In genomic region chr1:170163398-170163943, GRCm38 (mm10) we compare ENCODE assay signal across 16 mouse cellular contexts. TPM values are rescaled to one million over a fixed set of nuclear protein-coding genes. Genes with fewer than 3 reads are reported as not detected.
A peak's percentile ranks its signal among the peaks of the same experiment; 100 is the strongest.
DNase-seq lines count a peak whose midpoint lies in the region; ATAC-seq and TF ChIP-seq lines count a peak whose summit lies in the region.
"Had no signal": no experiment of that assay in that cellular context is flagged by ENCODE, and none has a peak within 500 bp of the region (broad histone marks: within the 10 kb centered on the region; RNA-seq: fewer than 3 reads in every experiment).

No protein-coding gene starts in this region.

- no peak for TF ChIP-seq CTCF in MEL (IDR thresholded peaks at IDR 0.05 in 2 of 3, conservative IDR thresholded peaks at IDR 0.05 in 1 of 3; ENCODE audit: control insufficient read depth in 1 of 3, insufficient read depth in 1 of 3, low read depth in 2 of 3, low read length in 3 of 3, poor library complexity in 1 of 3, severe bottlenecking in 1 of 3)
- TF ChIP-seq CTCF in kidney, postnatal 0 days (IDR thresholded peaks at IDR 0.05; ENCODE audit: low read depth): no peak

- H3K79me2 ChIP-seq in MEL (ENCODE audit: control insufficient read depth, insufficient read depth, low read length, poor library complexity): peaks cover 11% of the 10 kb centered on the region

- WGBS in kidney, postnatal 0 days: 83% methylated on average over 3 of the region's 3 CpGs

- peaks cover 51 to 57% of the 10 kb centered on the region in 2 experiments for H3K36me3 ChIP-seq in MEL (ENCODE audit: control insufficient read depth in 1 of 2, insufficient read depth in 2 of 2, low read length in 2 of 2)
- peaks cover 13% of the 10 kb centered on the region; the same call in 1 of the 2 replicates for H3K36me3 ChIP-seq in kidney, postnatal 0 days (ENCODE audit: insufficient read depth, low read length)

- H3K9ac ChIP-seq in MEL (ENCODE audit: control insufficient read depth, low read depth, low read length, poor library complexity, severe bottlenecking): peak overlapping the region; percentile 38
- no peak overlapping the region for H3K9ac ChIP-seq in kidney, postnatal 0 days (ENCODE audit: low read depth, low read length)
- H3K9ac ChIP-seq: embryonic facial prominence, embryonic 12.5 days; heart, embryonic 15.5 days; hindbrain, embryonic 14.5 days had no signal

- no peaks in the 10 kb centered on the region for H3K27me3 ChIP-seq in MEL (ENCODE audit: control insufficient read depth in 1 of 2, insufficient read depth in 2 of 2, low read length in 2 of 2)
- no peaks in the 10 kb centered on the region for H3K27me3 ChIP-seq in kidney, postnatal 0 days (ENCODE audit: insufficient read depth, low read length)
- H3K27me3 ChIP-seq: embryonic facial prominence, embryonic 12.5 days; heart, embryonic 15.5 days had no signal

- no peak overlapping the region for H3K4me3 ChIP-seq in MEL (ENCODE audit: control insufficient read depth in 1 of 2, insufficient read depth in 1 of 2, low read depth in 2 of 2, low read length in 2 of 2)
- no peak overlapping the region for H3K4me3 ChIP-seq in kidney, postnatal 0 days (replicated peaks; ENCODE audit: low read depth, low read length)
- H3K4me3 ChIP-seq: embryonic facial prominence, embryonic 12.5 days; heart, embryonic 15.5 days had no signal

- peak; percentile 93 to 95 for TF ChIP-seq EP300 in MEL (IDR thresholded peaks at IDR 0.05; ENCODE audit: low read depth in 1 of 2, low read length in 2 of 2)

- peaks cover 35 to 43% of the 10 kb centered on the region in 2 experiments for H3K4me1 ChIP-seq in MEL (ENCODE audit: control insufficient read depth in 1 of 2, insufficient read depth in 2 of 2, low read length in 2 of 2)
- H3K4me1 ChIP-seq in kidney, postnatal 0 days (replicated peaks; ENCODE audit: insufficient read depth, low read length): peaks cover 6% of the 10 kb centered on the region; the same call in 1 of the 2 replicates
- H3K4me1 ChIP-seq: embryonic facial prominence, embryonic 12.5 days had no signal

- no peaks in the 10 kb centered on the region for H3K9me3 ChIP-seq in MEL (replicated peaks; ENCODE audit: insufficient read depth, low read length)
- H3K9me3 ChIP-seq in kidney, postnatal 0 days (replicated peaks; ENCODE audit: low read length): no peaks in the 10 kb centered on the region
- H3K9me3 ChIP-seq: embryonic facial prominence, embryonic 12.5 days; heart, embryonic 15.5 days had no signal

- TF ChIP-seq POLR2A in MEL (IDR thresholded peaks at IDR 0.05; ENCODE audit: control insufficient read depth in 1 of 2, insufficient read depth in 1 of 2, low read depth in 1 of 2, low read length in 2 of 2, poor library complexity in 1 of 2): no peak

- DNase-seq in kidney, adult 9 months: peak; percentile 44
- DNase-seq in kidney, postnatal 4 days: no peak
- peak; percentile 88 for DNase-seq in MEL (ENCODE audit: low read depth, low spot score)
- no peak for DNase-seq in kidney, postnatal 0 days (ENCODE audit: low spot score)
- DNase-seq in cerebellum, postnatal 10 days: no peak
- no peak for DNase-seq in left cerebral cortex, postnatal 10 days (ENCODE audit: extremely low spot score in 1 of 2, low spot score in 2 of 2)
- DNase-seq: cerebellum, postnatal 36 days; heart, adult 11 months; layer of hippocampus, adult 9-11 months; right cerebral cortex, adult 18-20 months; thymus, postnatal 14 days had no signal

- TF ChIP-seq RAD21 in MEL (IDR thresholded peaks at IDR 0.05; ENCODE audit: low read depth, low read length): no peak

- H3K4me2 ChIP-seq in kidney, postnatal 0 days (ENCODE audit: low read length): no peak overlapping the region
- H3K4me2 ChIP-seq: embryonic facial prominence, embryonic 12.5 days; heart, embryonic 15.5 days; hindbrain, embryonic 14.5 days had no signal

- peak overlapping the region; percentile 98 for H3K27ac ChIP-seq in MEL (ENCODE audit: control insufficient read depth, low read depth, low read length)
- peak overlapping the region; percentile 58 for H3K27ac ChIP-seq in kidney, postnatal 0 days
- H3K27ac ChIP-seq: embryonic facial prominence, embryonic 12.5 days; heart, embryonic 15.5 days; hindbrain, embryonic 14.5 days had no signal

- intact Hi-C loops in left cerebral cortex, postnatal 10 days (cut with DNase I): no loop called here

- no peak for ATAC-seq in kidney, postnatal 0 days (replicated peaks; ENCODE audit: low FRiP score, low read depth)
- peak; percentile 55 for ATAC-seq in megakaryocyte-erythroid progenitor cell, adult 5-6 weeks (replicated peaks; ENCODE audit: low FRiP score, low TSS enrichment, poor library complexity, severe bottlenecking)
- ATAC-seq: forebrain, embryonic 16.5 days had no signal

TF ChIP-seq in MEL, 35 proteins besides CTCF, POLR2A, EP300 and RAD21 (continues in another document):
- peak; percentile 91 for TF ChIP-seq ETS1 (IDR thresholded peaks at IDR 0.05; ENCODE audit: low read depth, low read length)
- TF ChIP-seq UBTF (IDR thresholded peaks at IDR 0.05; ENCODE audit: borderline replicate concordance, insufficient read depth, low read depth, low read length): no peak
- TF ChIP-seq ZMIZ1 (IDR thresholded peaks at IDR 0.05; ENCODE audit: low read depth, low read length): 0 out of 2 replicates have a peak, but pooled peaks have one; percentile 18
- TF ChIP-seq MAZ (IDR thresholded peaks at IDR 0.05; ENCODE audit: low read depth, low read length): peak; percentile 55; the same call in 1 of the 2 replicates
- TF ChIP-seq TBP (IDR thresholded peaks at IDR 0.05; ENCODE audit: low read depth, low read length): 0 out of 2 replicates have a peak, but pooled peaks have one; percentile 31
- no peak for TF ChIP-seq ZKSCAN1 (IDR thresholded peaks at IDR 0.05; ENCODE audit: low read depth, low read length)
- no peak for TF ChIP-seq MAX (IDR thresholded peaks at IDR 0.05; ENCODE audit: low read length)
- no peak; the same call in 1 of the 2 replicates for TF ChIP-seq CHD2 (IDR thresholded peaks at IDR 0.05; ENCODE audit: low read length)
- peak; percentile 79 for TF ChIP-seq GATA1 (IDR thresholded peaks at IDR 0.05; ENCODE audit: low read depth, low read length)
- TF ChIP-seq SIN3A (IDR thresholded peaks at IDR 0.05; ENCODE audit: low read length): peak; percentile 87
- peak; percentile 17; the same call in 1 of the 2 replicates for TF ChIP-seq ZNF384 (IDR thresholded peaks at IDR 0.05; ENCODE audit: low read depth, low read length)
- peak; percentile 81 for TF ChIP-seq RCOR1 (IDR thresholded peaks at IDR 0.05; ENCODE audit: low read depth, low read length)
- no peak for TF ChIP-seq ZC3H11A (IDR thresholded peaks at IDR 0.05; ENCODE audit: low read depth, low read length)
- 0 out of 2 replicates have a peak, but pooled peaks have one; percentile 39 for TF ChIP-seq CHD1 (IDR thresholded peaks at IDR 0.05; ENCODE audit: low read depth, low read length)
- TF ChIP-seq USF1 (IDR thresholded peaks at IDR 0.05; ENCODE audit: low read depth, low read length): no peak
- TF ChIP-seq TAL1 (IDR thresholded peaks at IDR 0.05; ENCODE audit: low read length): peak; percentile 32
- TF ChIP-seq MEF2A (IDR thresholded peaks at IDR 0.05; ENCODE audit: extremely low read depth, insufficient replicate concordance, low read depth, low read length, poor library complexity, severe bottlenecking): no peak
- TF ChIP-seq JUND (IDR thresholded peaks at IDR 0.05; ENCODE audit: low read depth, low read length): no peak
- no peak for TF ChIP-seq USF2 (IDR thresholded peaks at IDR 0.05; ENCODE audit: borderline replicate concordance in 1 of 2, insufficient read depth in 1 of 2, low read depth in 1 of 2, low read length in 2 of 2)
- TF ChIP-seq MAFK (IDR thresholded peaks at IDR 0.05; ENCODE audit: borderline replicate concordance, low read depth, low read length): peak; percentile 56; the same call in 1 of the 2 replicates
- no peak for TF ChIP-seq E2F4 (IDR thresholded peaks at IDR 0.05; ENCODE audit: borderline replicate concordance, low read depth, low read length)
- 0 out of 2 replicates have a peak, but pooled peaks have one; percentile 41 for TF ChIP-seq MYC (IDR thresholded peaks at IDR 0.05; ENCODE audit: low read depth, low read length)
- peak; percentile 92 for TF ChIP-seq MYB (IDR thresholded peaks at IDR 0.05; ENCODE audit: low read depth, low read length)
- no peak for TF ChIP-seq ELF1 (IDR thresholded peaks at IDR 0.05; ENCODE audit: low read depth, low read length)
- peak; percentile 86 for TF ChIP-seq TCF12 (IDR thresholded peaks at IDR 0.05; ENCODE audit: low read depth, low read length)
- no peak for TF ChIP-seq KAT2A (conservative IDR thresholded peaks at IDR 0.05; ENCODE audit: low read depth, low read length)

RNA-seq across cellular contexts. Expression of gene Uap1, which starts 11.3 kb away (rescaled TPM):
- total RNA-seq in MEL (2012; rRNA removed): 74.5 and 87.3 TPM in 2 replicates
- 10 to 100 TPM in 1 of 2 experiments, not detected in 1; 80.8 TPM for polyA plus RNA-seq in MEL (2012; ENCODE audit: insufficient read depth in 1 of 2, insufficient read length in 2 of 2, low read depth in 1 of 2, low replicate concordance in 2 of 2, missing spikeins in 1 of 2)
- polyA plus RNA-seq in kidney, postnatal 0 days (2015; fragmentation: Nextera tagmentation; extraction: Ambion mirVana): 53.0 and 53.6 TPM in 2 replicates
- total RNA-seq in megakaryocyte-erythroid progenitor cell, adult 5-6 weeks (2014; fragmentation: Nextera tagmentation): 76.7 and 79.4 TPM in 2 replicates
- 86.8 and 184 TPM in 2 replicates for total RNA-seq in megakaryocyte-erythroid progenitor cell, adult 5-6 weeks (2017)
- 10 to 100 TPM; 62.5 to 66.7 TPM for total RNA-seq in left cerebral cortex, postnatal 10 days (2021)

RNA-seq across cellular contexts. Expression of gene Uhmk1, which starts 51.7 kb away (rescaled TPM):
- 26.8 and 28.9 TPM in 2 replicates for total RNA-seq in MEL (2012; rRNA removed)
- polyA plus RNA-seq in MEL (2012; ENCODE audit: insufficient read depth in 1 of 2, insufficient read length in 2 of 2, low read depth in 1 of 2, low replicate concordance in 2 of 2, missing spikeins in 1 of 2): 10 to 100 TPM; 19.5 to 43.9 TPM
- polyA plus RNA-seq in kidney, postnatal 0 days (2015; fragmentation: Nextera tagmentation; extraction: Ambion mirVana): 6.6 and 7.0 TPM in 2 replicates
- total RNA-seq in megakaryocyte-erythroid progenitor cell, adult 5-6 weeks (2014; fragmentation: Nextera tagmentation): 35.4 and 48.3 TPM in 2 replicates
- 55.7 and 57.4 TPM in 2 replicates for total RNA-seq in megakaryocyte-erythroid progenitor cell, adult 5-6 weeks (2017)
- total RNA-seq in left cerebral cortex, postnatal 10 days (2021): 100 to 1,000 TPM; 139 to 144 TPM

RNA-seq across cellular contexts. Expression of gene Ddr2, which starts 52.9 kb away (rescaled TPM):
- not detected in 2 replicates for total RNA-seq in MEL (2012; rRNA removed)
- under 1 TPM in 1 of 2 experiments, not detected in 1; 0.04 TPM for polyA plus RNA-seq in MEL (2012; ENCODE audit: insufficient read depth in 1 of 2, insufficient read length in 2 of 2, low read depth in 1 of 2, low replicate concordance in 2 of 2, missing spikeins in 1 of 2)
- 19.9 and 23.8 TPM in 2 replicates for polyA plus RNA-seq in kidney, postnatal 0 days (2015; fragmentation: Nextera tagmentation; extraction: Ambion mirVana)
- not detected in 2 replicates for total RNA-seq in megakaryocyte-erythroid progenitor cell, adult 5-6 weeks (2014; fragmentation: Nextera tagmentation)
- not detected in 2 replicates for total RNA-seq in megakaryocyte-erythroid progenitor cell, adult 5-6 weeks (2017)
- 1 to 10 TPM; 5.9 to 7.7 TPM for total RNA-seq in left cerebral cortex, postnatal 10 days (2021)

Comparison
In these comparisons a context has a peak if more than half of its experiments do, and no peak if none do; other contexts are left out.
1. DNase-seq: peak in kidney, adult 9 months (single experiment) and MEL (single experiment); none in kidney, postnatal 4 days (0 of 2), kidney, postnatal 0 days (single experiment), cerebellum, postnatal 10 days (0 of 2) and left cerebral cortex, postnatal 10 days (0 of 2).